Mouse (Mus musculus) olfactory bulb, adult 2 months (tissue): ENCODE measurements around the gene Plekhg1.

Source experiments
- CTCF ChIP-seq: fragments of 200-500 bp; IDR thresholded peaks from 2 replicates; pipeline ENCODE4 v1.5.1; 2012; ENCODE audit warnings: low read depth, mild to moderate bottlenecking, low read length, moderate library complexity; ENCODE audit not compliant: insufficient read depth
- POLR2A ChIP-seq: fragments of 200-500 bp; IDR thresholded peaks from 2 replicates; pipeline ENCODE4 v1.6.1; 2012; ENCODE audit warnings: mild to moderate bottlenecking, low read depth, low read length, moderate library complexity; ENCODE audit not compliant: insufficient read depth

DNA sequence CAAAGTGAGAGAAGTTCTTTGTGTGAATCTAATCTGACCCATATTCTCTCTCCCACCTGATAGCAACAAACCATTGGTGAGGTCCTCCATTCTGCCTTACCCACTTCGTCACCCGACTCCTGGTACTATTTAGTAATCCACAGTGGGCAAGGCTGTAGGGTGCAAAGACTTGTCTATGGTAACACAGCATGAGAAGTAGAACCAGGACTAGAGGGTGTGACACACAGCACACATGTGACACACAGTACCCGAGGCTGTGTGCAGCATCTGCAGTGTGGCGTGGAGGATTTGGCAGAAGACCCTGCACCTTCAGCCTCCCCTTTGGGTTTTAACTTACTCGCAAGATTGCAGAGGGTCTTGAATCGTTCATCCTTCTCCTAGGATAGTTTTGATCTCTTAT is 85.9 kb downstream of the Plekhg1 start:
- TF ChIP-seq POLR2A (no peak), CTCF (no peak)
